Mouse (Mus musculus): ENCODE measurements around the gene Ube2k. TPM values are rescaled to one million over a fixed set of nuclear protein-coding genes. Genes with fewer than 3 reads are reported as not detected.
"Not testable (repeated sequence)": the region's sequence is repeated elsewhere in the genome, so short reads cannot be mapped to it uniquely, and the experiment has no call there.

The Ube2k gene
- polyA plus RNA-seq, 1 experiment from 2014 or later: 146 TPM

GRCm38 (mm10) chr5:65535457-65536067 lies 1.5 kb upstream of the Ube2k start:
- Histone ChIP-seq H3K4me1 (replicated peaks; ENCODE audit: insufficient read depth, low read length) (no peaks in the 10 kb centered on the region; the same call in 1 of the 2 replicates), H3K27me3 (ENCODE audit: insufficient read depth, low read length) (no peaks in the 10 kb centered on the region), H3K4me3 (replicated peaks; ENCODE audit: low read depth, low read length) (no peak overlapping the region), H3K9ac (ENCODE audit: low read depth, low read length) (no peak overlapping the region), H3K4me2 (ENCODE audit: low read length) (no peak overlapping the region), H3K36me3 (ENCODE audit: insufficient read depth, low read length) (no peaks in the 10 kb centered on the region), H3K9me3 (replicated peaks; ENCODE audit: low read length) (no peaks in the 10 kb centered on the region), H3K27ac (peak overlapping the region; percentile 64)
- peak; percentile 90 for DNase-seq (ENCODE audit: low spot score)
- TF ChIP-seq CTCF (IDR thresholded peaks at IDR 0.05; ENCODE audit: low read depth): peak; percentile 73
- no peak for ATAC-seq (replicated peaks; ENCODE audit: low FRiP score, low read depth)
- WGBS: 67% methylated on average over 5 of the region's 5 CpGs

- not testable (repeated sequence) for H3K4me1 ChIP-seq (replicated peaks; ENCODE audit: insufficient read depth, low read length); H3K36me3 ChIP-seq (ENCODE audit: insufficient read depth, low read length); ATAC-seq (replicated peaks; ENCODE audit: low FRiP score, low read depth); DNase-seq (ENCODE audit: low spot score); H3K9me3 ChIP-seq (replicated peaks; ENCODE audit: low read length); H3K27me3 ChIP-seq (ENCODE audit: insufficient read depth, low read length)
- Histone ChIP-seq H3K27ac (peak overlapping the region; percentile 99), H3K9ac (ENCODE audit: low read depth, low read length) (peak overlapping the region; percentile 94), H3K4me3 (replicated peaks; ENCODE audit: low read depth, low read length) (peak overlapping the region; percentile 96), H3K4me2 (ENCODE audit: low read length) (peak overlapping the region; percentile 77)
- WGBS: 83% methylated on average over 10 of the region's 10 CpGs
Measured at GRCm38 (mm10) chr5:65536068-65536465, 966 bp upstream of the Ube2k start.

GRCm38 (mm10) chr5:65537420-65538071 lies 513 bp downstream of the Ube2k start:
- H3K36me3 ChIP-seq (ENCODE audit: insufficient read depth, low read length): no peaks in the 10 kb centered on the region
- DNase-seq (ENCODE audit: low spot score) (peak; percentile 77), ATAC-seq (replicated peaks; ENCODE audit: low FRiP score, low read depth) (peak; percentile 61)
- no peaks in the 10 kb centered on the region for H3K9me3 ChIP-seq (replicated peaks; ENCODE audit: low read length)
- no peak for TF ChIP-seq CTCF (IDR thresholded peaks at IDR 0.05; ENCODE audit: low read depth)
- H3K4me3 ChIP-seq (replicated peaks; ENCODE audit: low read depth, low read length): peak overlapping the region; percentile 96
- no peaks in the 10 kb centered on the region; the same call in 1 of the 2 replicates for H3K4me1 ChIP-seq (replicated peaks; ENCODE audit: insufficient read depth, low read length)
- peak overlapping the region; percentile 77 for H3K4me2 ChIP-seq (ENCODE audit: low read length)
- peak overlapping the region; percentile 94 for H3K9ac ChIP-seq (ENCODE audit: low read depth, low read length)
- H3K27me3 ChIP-seq (ENCODE audit: insufficient read depth, low read length): no peaks in the 10 kb centered on the region
- H3K27ac ChIP-seq: peak overlapping the region; percentile 99
- under 1% methylated on average over 40 of the region's 59 CpGs for WGBS

- Histone ChIP-seq H3K9me3 (replicated peaks; ENCODE audit: low read length) (no peaks in the 10 kb centered on the region), H3K4me2 (ENCODE audit: low read length) (peak overlapping the region; percentile 77), H3K9ac (ENCODE audit: low read depth, low read length) (peak overlapping the region; percentile 94), H3K27ac (peak overlapping the region; percentile 99), H3K27me3 (ENCODE audit: insufficient read depth, low read length) (no peaks in the 10 kb centered on the region), H3K4me1 (replicated peaks; ENCODE audit: insufficient read depth, low read length) (no peaks in the 10 kb centered on the region; the same call in 1 of the 2 replicates), H3K36me3 (ENCODE audit: insufficient read depth, low read length) (no peaks in the 10 kb centered on the region), H3K4me3 (replicated peaks; ENCODE audit: low read depth, low read length) (peak overlapping the region; percentile 96)
- DNase-seq (ENCODE audit: low spot score): peak; percentile 42
- ATAC-seq (replicated peaks; ENCODE audit: low FRiP score, low read depth): no peak
- 2% methylated on average over 4 of the region's 4 CpGs for WGBS
- no peak for TF ChIP-seq CTCF (IDR thresholded peaks at IDR 0.05; ENCODE audit: low read depth)
Measured at GRCm38 (mm10) chr5:65538121-65538520, 1.1 kb downstream of the Ube2k start.

- Histone ChIP-seq H3K4me1 (replicated peaks; ENCODE audit: insufficient read depth, low read length) (no peaks in the 10 kb centered on the region; the same call in 1 of the 2 replicates), H3K36me3 (ENCODE audit: insufficient read depth, low read length) (no peaks in the 10 kb centered on the region), H3K27me3 (ENCODE audit: insufficient read depth, low read length) (no peaks in the 10 kb centered on the region), H3K27ac (no peak overlapping the region), H3K9ac (ENCODE audit: low read depth, low read length) (no peak overlapping the region), H3K4me3 (replicated peaks; ENCODE audit: low read depth, low read length) (no peak overlapping the region; the same call in 1 of the 2 replicates), H3K9me3 (replicated peaks; ENCODE audit: low read length) (no peaks in the 10 kb centered on the region), H3K4me2 (ENCODE audit: low read length) (peak overlapping the region; percentile 44)
- ATAC-seq (replicated peaks; ENCODE audit: low FRiP score, low read depth) (no peak), DNase-seq (ENCODE audit: low spot score) (no peak)
- TF ChIP-seq CTCF (IDR thresholded peaks at IDR 0.05; ENCODE audit: low read depth): no peak
- 39% methylated on average over 4 of the region's 4 CpGs for WGBS
Measured at GRCm38 (mm10) chr5:65538829-65539228, 1.8 kb downstream of the Ube2k start.

GRCm38 (mm10) chr5:65539786-65540185 lies 2.8 kb downstream of the Ube2k start:
- ATAC-seq (replicated peaks; ENCODE audit: low FRiP score, low read depth) (no peak), DNase-seq (ENCODE audit: low spot score) (no peak)
- WGBS: 92% methylated on average over 3 of the region's 3 CpGs
- Histone ChIP-seq H3K4me2 (ENCODE audit: low read length) (no peak overlapping the region), H3K9me3 (replicated peaks; ENCODE audit: low read length) (no peaks in the 10 kb centered on the region), H3K27ac (no peak overlapping the region), H3K36me3 (ENCODE audit: insufficient read depth, low read length) (no peaks in the 10 kb centered on the region), H3K9ac (ENCODE audit: low read depth, low read length) (no peak overlapping the region), H3K27me3 (ENCODE audit: insufficient read depth, low read length) (no peaks in the 10 kb centered on the region), H3K4me1 (replicated peaks; ENCODE audit: insufficient read depth, low read length) (no peaks in the 10 kb centered on the region; the same call in 1 of the 2 replicates), H3K4me3 (replicated peaks; ENCODE audit: low read depth, low read length) (no peak overlapping the region)
- no peak for TF ChIP-seq CTCF (IDR thresholded peaks at IDR 0.05; ENCODE audit: low read depth)
